Mouse (Mus musculus) lung, adult 2 months (tissue): ENCODE measurements around the gene Fbxw10. TPM values are rescaled to one million over a fixed set of nuclear protein-coding genes. Genes with fewer than 3 reads are reported as not detected.
A peak's percentile ranks its signal among the peaks of the same experiment; 100 is the strongest.

ENCODE experiments used
- DNase-seq: peaks from one replicate; pipeline ENCODE4 v3.0.0; 2022
- H3K4me1 ChIP-seq: fragments of 200-500 bp; 2 replicates; pipeline ENCODE4 v1.6.1; 2011; ENCODE audit warnings: low read length; ENCODE audit not compliant: control insufficient read depth, insufficient read depth
- H3K4me3 ChIP-seq: fragments of 200-500 bp; replicated peaks from 2 replicates; pipeline ENCODE3; 2011; ENCODE audit warnings: low read depth, mild to moderate bottlenecking, control low read depth, low read length; ENCODE audit errors: extremely low read depth
- CTCF ChIP-seq: fragments of 200-500 bp; IDR thresholded peaks from 2 replicates; pipeline ENCODE4 v1.5.1; 2011; ENCODE audit warnings: mild to moderate bottlenecking, low read length, control low read depth; ENCODE audit not compliant: insufficient read depth
- POLR2A ChIP-seq: fragments of 200-500 bp; IDR thresholded peaks from 2 replicates; pipeline ENCODE4 v1.6.1; 2011; ENCODE audit warnings: low read depth, mild to moderate bottlenecking, control low read depth, low read length, borderline replicate concordance; ENCODE audit errors: extremely low read depth
- WGBS: fragments of 180-500 bp; shearing (Covaris S2); methylation state at CpG from one replicate; pipeline ENCODE4 v1.1.7; 2018; 5-methylcytosine and 5-hydroxymethylcytosine counted together
- polyA plus RNA-seq: library from polyadenylated mRNA; depleted of rRNA; stranded (reverse); fragments of >200 nt; gene quantifications from 2 replicates; pipeline ENCODE4 v1.2.3, GENCODE M21; 2012

The Fbxw10 gene
- polyA plus RNA-seq, 1 experiment, result 0.84 TPM

GRCm38 (mm10) chr11:62869201-62869600 is 22.3 kb downstream of the Fbxw10 start:
- no peak for DNase-seq
- TF ChIP-seq CTCF, result no peak
- TF ChIP-seq POLR2A, result no peak
- WGBS, result 67% methylated on average over 5 of the region's 5 CpGs
- H3K4me3 ChIP-seq, result no peak overlapping the region
- H3K4me1 ChIP-seq, result no peaks in the 10 kb centered on the region

GRCm38 (mm10) chr11:62869715-62870371 is 23.0 kb downstream of the Fbxw10 start:
- TF ChIP-seq CTCF, result no peak
- TF ChIP-seq POLR2A, result no peak
- Histone ChIP-seq H3K4me3 (no peak overlapping the region), H3K4me1 (no peaks in the 10 kb centered on the region)
- WGBS, result 76% methylated on average over 8 of the region's 8 CpGs
- no peak for DNase-seq

- DNase-seq, result no peak
- Histone ChIP-seq H3K4me1 (no peaks in the 10 kb centered on the region), H3K4me3 (no peak overlapping the region)
- TF ChIP-seq POLR2A (no peak), CTCF (no peak)
- 68% methylated on average over 9 of the region's 9 CpGs for WGBS
These were observed 26.6 kb downstream of the Fbxw10 start for GRCm38 (mm10) chr11:62873479-62873878.

GRCm38 (mm10) chr11:62875696-62876095 is 28.8 kb downstream of the Fbxw10 start:
- Histone ChIP-seq H3K4me3 (no peak overlapping the region), H3K4me1 (no peaks in the 10 kb centered on the region)
- no peak for DNase-seq
- WGBS, result 82% methylated on average over 1 of the region's 1 CpGs
- TF ChIP-seq POLR2A (no peak), CTCF (no peak)

GRCm38 (mm10) chr11:62876445-62876844 is 29.6 kb downstream of the Fbxw10 start:
- WGBS, result 84% methylated on average over 4 of the region's 4 CpGs
- Histone ChIP-seq H3K4me3 (no peak overlapping the region), H3K4me1 (no peaks in the 10 kb centered on the region)
- no peak for TF ChIP-seq POLR2A
- no peak for TF ChIP-seq CTCF
- DNase-seq, result no peak

GRCm38 (mm10) chr11:62877391-62877790 is 30.5 kb downstream of the Fbxw10 start:
- DNase-seq, result no peak
- TF ChIP-seq CTCF, result no peak
- TF ChIP-seq POLR2A, result no peak
- H3K4me1 ChIP-seq, result no peaks in the 10 kb centered on the region
- H3K4me3 ChIP-seq, result no peak overlapping the region
- 74% methylated on average over 1 of the region's 1 CpGs for WGBS

- no peak for DNase-seq
- H3K4me3 ChIP-seq, result peak overlapping the region; percentile 59
- TF ChIP-seq POLR2A (no peak), CTCF (no peak)
- H3K4me1 ChIP-seq, result no peaks in the 10 kb centered on the region
- 16% methylated on average over 9 of the region's 9 CpGs for WGBS
These were observed 31.9 kb downstream of the Fbxw10 start for GRCm38 (mm10) chr11:62878728-62879127.

- Histone ChIP-seq H3K4me1 (no peaks in the 10 kb centered on the region), H3K4me3 (peak within 1 kb of the TSS; percentile 60)
- TF ChIP-seq CTCF, result no peak
- TF ChIP-seq POLR2A, result peak; percentile 90; the same call in 1 of the 2 replicates
- under 1% methylated on average over 55 of the region's 55 CpGs for WGBS
- DNase-seq, result peak; percentile 97
These were observed 32.6 kb downstream of the Fbxw10 start, which contains the start of gene Tvp23b for GRCm38 (mm10) chr11:62879220-62880048. Tvp23b (plus strand) TSS chr11:62879455.

GRCm38 (mm10) chr11:62883407-62883806 is 36.5 kb downstream of the Fbxw10 start:
- TF ChIP-seq CTCF (no peak), POLR2A (no peak)
- peaks cover 4% of the 10 kb centered on the region for H3K4me1 ChIP-seq
- WGBS, result 90% methylated on average over 8 of the region's 8 CpGs
- no peak for DNase-seq
- no peak overlapping the region for H3K4me3 ChIP-seq
